Mouse (Mus musculus): ENCODE data around the gene Tlr13.
"Not testable (repeated sequence)": the region's sequence is repeated elsewhere in the genome, so short reads cannot be mapped to it uniquely, and the experiment has no call there.

The Tlr13 gene

DNA sequence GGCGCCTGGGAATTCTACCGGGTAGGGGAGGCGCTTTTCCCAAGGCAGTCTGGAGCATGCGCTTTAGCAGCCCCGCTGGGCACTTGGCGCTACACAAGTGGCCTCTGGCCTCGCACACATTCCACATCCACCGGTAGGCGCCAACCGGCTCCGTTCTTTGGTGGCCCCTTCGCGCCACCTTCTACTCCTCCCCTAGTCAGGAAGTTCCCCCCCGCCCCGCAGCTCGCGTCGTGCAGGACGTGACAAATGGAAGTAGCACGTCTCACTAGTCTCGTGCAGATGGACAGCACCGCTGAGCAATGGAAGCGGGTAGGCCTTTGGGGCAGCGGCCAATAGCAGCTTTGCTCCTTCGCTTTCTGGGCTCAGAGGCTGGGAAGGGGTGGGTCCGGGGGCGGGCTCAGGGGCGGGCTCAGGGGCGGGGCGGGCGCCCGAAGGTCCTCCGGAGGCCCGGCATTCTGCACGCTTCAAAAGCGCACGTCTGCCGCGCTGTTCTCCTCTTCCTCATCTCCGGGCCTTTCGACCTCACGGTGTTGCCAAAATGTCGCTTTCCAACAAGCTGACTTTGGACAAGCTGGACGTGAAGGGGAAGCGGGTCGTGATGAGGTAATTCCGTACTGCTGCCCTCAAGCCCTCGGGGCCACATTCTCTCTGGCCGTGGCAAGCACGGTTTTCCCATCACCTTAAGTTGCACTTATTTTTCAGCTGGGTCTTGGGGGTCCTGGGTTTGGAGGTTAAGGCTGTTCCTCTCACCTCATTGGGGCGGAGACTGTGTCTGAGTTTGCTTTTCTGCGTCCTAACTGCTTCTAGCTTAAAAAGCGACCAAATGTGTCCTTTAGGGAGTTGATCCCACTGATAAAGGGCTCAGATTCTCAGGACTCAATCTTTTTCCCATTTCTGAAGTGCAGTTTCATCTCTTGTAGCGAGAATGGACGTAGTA lies 44.0 kb downstream of the Tlr13 start, which contains the start of gene Pgk1:
Gene Pgk1 (plus strand): TSS at position 388 of the 937 bp plus-strand sequence.
- in situ Hi-C loops (cut with MboI, MseI) = no loop called here

GRCm38 (mm10) chrX:106187737-106188136 lies 44.7 kb downstream of the Tlr13 start:
- in situ Hi-C loops (cut with MboI, MseI) = no loop called here

DNA sequence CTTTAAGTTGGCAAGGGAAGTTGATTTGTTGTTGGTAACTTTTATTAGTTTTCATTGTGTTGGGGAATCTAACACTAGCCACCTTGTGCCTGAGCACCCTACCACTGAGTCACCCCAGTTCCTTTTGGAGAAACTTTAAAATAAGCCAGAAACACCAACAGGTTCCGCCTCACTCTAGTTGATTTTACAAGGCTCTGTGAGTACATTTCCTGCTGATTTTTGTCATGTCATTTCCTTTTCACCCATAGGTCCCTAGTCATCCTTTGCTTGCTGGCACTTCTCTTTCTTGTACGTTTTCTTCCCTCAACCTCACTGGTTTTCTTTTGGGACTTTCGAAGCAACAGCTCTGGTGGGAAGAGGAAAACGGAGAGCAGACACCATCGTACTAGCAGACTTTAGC lies 46.4 kb downstream of the Tlr13 start:
- in situ Hi-C loops (cut with MboI, MseI) = no loop called here

DNA sequence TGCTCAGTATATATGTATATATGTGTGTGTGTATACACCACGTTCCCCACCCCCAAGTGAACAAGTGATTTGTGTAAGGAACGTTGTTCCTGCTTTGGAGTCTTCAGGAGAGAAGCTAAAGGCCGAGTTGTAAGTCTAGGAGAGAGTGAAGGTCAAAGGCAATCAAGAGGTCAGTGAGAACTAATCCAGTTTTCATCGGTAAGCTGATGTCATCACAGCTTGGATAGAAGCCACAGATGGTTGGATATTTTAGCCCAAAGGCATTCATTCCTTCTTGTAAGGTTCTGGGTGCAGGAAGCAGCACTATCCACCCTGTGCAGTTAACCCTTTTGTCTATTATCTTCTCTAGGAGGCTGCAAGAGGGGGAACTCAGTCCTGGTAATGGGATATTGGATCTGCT lies 47.1 kb downstream of the Tlr13 start:
- in situ Hi-C loops (cut with MboI, MseI) = no loop called here

- in situ Hi-C loops (cut with MboI, MseI) = not testable (repeated sequence)
Observed at GRCm38 (mm10) chrX:106194361-106194760, 51.4 kb downstream of the Tlr13 start.

DNA sequence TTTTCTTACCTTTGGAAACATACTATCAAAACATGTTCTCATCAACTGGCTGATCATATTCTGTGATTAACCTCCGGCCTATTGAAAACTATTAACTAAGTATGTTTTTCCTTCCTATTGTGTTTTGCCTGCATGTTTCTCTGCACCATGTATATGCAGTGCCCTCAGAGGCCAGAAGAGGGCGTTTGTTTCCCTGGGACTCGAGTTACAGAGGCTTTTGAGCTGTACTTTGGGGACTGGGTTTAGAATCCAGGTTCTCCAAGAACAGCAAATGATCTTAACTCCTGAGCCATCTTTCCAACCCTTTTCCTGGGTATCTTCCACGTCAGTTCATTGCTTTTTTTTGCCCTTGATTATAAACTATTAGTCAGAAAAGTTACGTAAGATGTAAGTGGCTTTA lies 54.3 kb downstream of the Tlr13 start:
- in situ Hi-C loops (cut with MboI, MseI) = no loop called here

GRCm38 (mm10) chrX:106198904-106199303 lies 55.9 kb downstream of the Tlr13 start:
- in situ Hi-C loops (cut with MboI, MseI) = no loop called here

GRCm38 (mm10) chrX:106209100-106209499 lies 66.1 kb downstream of the Tlr13 start:
- in situ Hi-C loops (cut with MboI, MseI) = no loop called here
